Mouse (Mus musculus) thymus, adult 2 months (tissue): ENCODE data around the gene Cnn2.

Experiments
- CTCF ChIP-seq: fragments of 200-500 bp; IDR thresholded peaks from 2 replicates; pipeline ENCODE4 v1.5.1; 2012; ENCODE audit warnings: mild to moderate bottlenecking, control low read depth, low read length, moderate library complexity, borderline replicate concordance; ENCODE audit not compliant: control insufficient read depth, poor library complexity, insufficient read depth; ENCODE audit errors: extremely low read depth
- POLR2A ChIP-seq: fragments of 200-500 bp; IDR thresholded peaks from 2 replicates; pipeline ENCODE4 v1.6.1; 2012; ENCODE audit warnings: mild to moderate bottlenecking, low read length, control low read depth, moderate library complexity; ENCODE audit not compliant: control insufficient read depth, poor library complexity, insufficient read depth; ENCODE audit errors: extremely low read depth

- TF ChIP-seq CTCF (no peak), POLR2A (no peak)
Measured at GRCm38 (mm10) chr10:79960671-79961294, 27.6 kb upstream of the Cnn2 start.
